In genomic region chr11:44696539-44697201, GRCm38 (mm10) we compare ENCODE assay signal across 8 mouse cellular contexts.
DNase-seq lines count a peak whose midpoint lies in the region; ATAC-seq and TF ChIP-seq lines count a peak whose summit lies in the region.

No protein-coding gene starts in this region.

- DNase-seq in heart, adult 2 months: no peak
- DNase-seq in cerebellum, adult 11-12 months: peak; percentile 68
- DNase-seq in forebrain, postnatal 0 days: peak; percentile 27
- no peak for DNase-seq in T-cell, adult 2 months (ENCODE audit: low spot score)
- no peak for DNase-seq in spleen, postnatal 14 days (ENCODE audit: low spot score in 2 of 2)

- no peak for ATAC-seq in heart, embryonic 12.5 days (ENCODE audit: insufficient number of reproducible peaks, low FRiP score)
- peak; percentile 43 for ATAC-seq in forebrain, postnatal 0 days
- ATAC-seq in midbrain, embryonic 15.5 days (replicated peaks): peak; percentile 82
- no peak for ATAC-seq in megakaryocyte progenitor cell, adult 5-6 weeks (replicated peaks; ENCODE audit: poor library complexity)

- H3K36me3 ChIP-seq in heart, embryonic 12.5 days: no peaks in the 10 kb centered on the region
- peaks cover 4% of the 10 kb centered on the region for H3K36me3 ChIP-seq in heart, adult 2 months (ENCODE audit: control insufficient read depth, insufficient read depth, low read length)
- H3K36me3 ChIP-seq in forebrain, postnatal 0 days (ENCODE audit: insufficient read depth): no peaks in the 10 kb centered on the region
- H3K36me3 ChIP-seq in midbrain, embryonic 15.5 days (replicated peaks): no peaks in the 10 kb centered on the region

- H3K9me3 ChIP-seq in heart, embryonic 12.5 days (replicated peaks): no peaks in the 10 kb centered on the region
- no peaks in the 10 kb centered on the region for H3K9me3 ChIP-seq in forebrain, postnatal 0 days (ENCODE audit: low read length)
- H3K9me3 ChIP-seq in midbrain, embryonic 15.5 days: no peaks in the 10 kb centered on the region

- no peaks in the 10 kb centered on the region for H3K27me3 ChIP-seq in heart, embryonic 12.5 days (replicated peaks)
- no peaks in the 10 kb centered on the region for H3K27me3 ChIP-seq in heart, adult 2 months (ENCODE audit: control insufficient read depth, insufficient read depth, low read length)
- peaks cover 6% of the 10 kb centered on the region for H3K27me3 ChIP-seq in forebrain, postnatal 0 days (ENCODE audit: insufficient read depth, low read length)
- H3K27me3 ChIP-seq in midbrain, embryonic 15.5 days (replicated peaks): no peaks in the 10 kb centered on the region

- H3K4me2 ChIP-seq in heart, embryonic 12.5 days: peak overlapping the region; percentile 60
- peak overlapping the region; percentile 26 for H3K4me2 ChIP-seq in forebrain, postnatal 0 days (ENCODE audit: low read depth)
- peak overlapping the region; percentile 42 for H3K4me2 ChIP-seq in midbrain, embryonic 15.5 days

- H3K27ac ChIP-seq in heart, embryonic 12.5 days (ENCODE audit: poor library complexity, severe bottlenecking): no peak overlapping the region
- no peak overlapping the region for H3K27ac ChIP-seq in heart, adult 2 months
- no peak overlapping the region for H3K27ac ChIP-seq in forebrain, postnatal 0 days (ENCODE audit: low read depth, low read length)
- H3K27ac ChIP-seq in midbrain, embryonic 15.5 days: peak overlapping the region; percentile 49; the same call in 1 of the 2 replicates

- intact Hi-C loops in heart, adult 2 months (cut with DNase I): no loop called here

- H3K9ac ChIP-seq in heart, embryonic 12.5 days: peak overlapping the region; percentile 36; the same call in 1 of the 2 replicates
- H3K9ac ChIP-seq in heart, adult 2 months (ENCODE audit: low read depth, low read length): no peak overlapping the region
- H3K9ac ChIP-seq in forebrain, postnatal 0 days: no peak overlapping the region
- no peak overlapping the region for H3K9ac ChIP-seq in midbrain, embryonic 15.5 days

- TF ChIP-seq EP300 in heart, adult 2 months (IDR thresholded peaks at IDR 0.05; ENCODE audit: insufficient read depth, low read depth, low read length): no peak

- no peak for TF ChIP-seq POLR2A in heart, adult 2 months (IDR thresholded peaks at IDR 0.05; ENCODE audit: insufficient read depth, low read depth, low read length)

- WGBS in heart, embryonic 12.5 days: 16% methylated on average over 16 of the region's 16 CpGs
- WGBS in heart, adult 2 months: 48% methylated on average over 16 of the region's 16 CpGs
- whole genome bisulfite sequencing in forebrain, postnatal 0 days: 7% methylated on average over 16 of the region's 16 CpGs
- 9% methylated on average over 16 of the region's 16 CpGs for WGBS in midbrain, embryonic 15.5 days

- TF ChIP-seq CTCF in heart, adult 2 months (IDR thresholded peaks at IDR 0.05): no peak
- no peak for TF ChIP-seq CTCF in forebrain, postnatal 0 days (IDR thresholded peaks at IDR 0.05; ENCODE audit: low read depth)

- peak overlapping the region; percentile 21 for H3K4me3 ChIP-seq in heart, embryonic 12.5 days
- no peak overlapping the region for H3K4me3 ChIP-seq in heart, adult 2 months
- H3K4me3 ChIP-seq in forebrain, postnatal 0 days (ENCODE audit: low read depth, low read length): no peak overlapping the region
- 0 out of 2 replicates have a peak overlapping the region, but pooled peaks have one; percentile 5 for H3K4me3 ChIP-seq in midbrain, embryonic 15.5 days

- no peaks in the 10 kb centered on the region; the same call in 1 of the 2 replicates for H3K79me2 ChIP-seq in heart, adult 2 months (replicated peaks; ENCODE audit: control insufficient read depth, insufficient read depth, low read length)

- peaks cover 6% of the 10 kb centered on the region for H3K4me1 ChIP-seq in heart, embryonic 12.5 days (replicated peaks)
- peaks cover 7% of the 10 kb centered on the region for H3K4me1 ChIP-seq in heart, adult 2 months (ENCODE audit: control insufficient read depth, insufficient read depth, low read length)
- H3K4me1 ChIP-seq in forebrain, postnatal 0 days (ENCODE audit: insufficient read depth): no peaks in the 10 kb centered on the region
- H3K4me1 ChIP-seq in midbrain, embryonic 15.5 days: peaks cover 21% of the 10 kb centered on the region

Comparison
In these comparisons a context has a peak if more than half of its experiments do, and no peak if none do; other contexts are left out.
1. H3K4me3 ChIP-seq: peak in heart, embryonic 12.5 days (single experiment) and midbrain, embryonic 15.5 days (single experiment); none in heart, adult 2 months (single experiment) and forebrain, postnatal 0 days (single experiment).
2. ATAC-seq: peak in forebrain, postnatal 0 days (single experiment) and midbrain, embryonic 15.5 days (single experiment); none in heart, embryonic 12.5 days (single experiment) and megakaryocyte progenitor cell, adult 5-6 weeks (single experiment).
3. DNase-seq: peak in cerebellum, adult 11-12 months (single experiment) and forebrain, postnatal 0 days (single experiment); none in heart, adult 2 months (0 of 2), T-cell, adult 2 months (single experiment) and spleen, postnatal 14 days (0 of 2).
4. Peak in every context shown above with its lines, with median percentiles within 50 percentile points of each other: H3K4me2 ChIP-seq.